Mouse (Mus musculus): ENCODE measurements around the gene Afg3l1. TPM values are rescaled to one million over a fixed set of nuclear protein-coding genes. Genes with fewer than 3 reads are reported as not detected.

Afg3l1 gene
- polyA plus RNA-seq, 1 experiment from 2014 or later: 54.4 TPM

GRCm38 (mm10) chr8:123505695-123506094 lies 28.0 kb downstream of the Afg3l1 start:
- Histone ChIP-seq H3K4me1 (replicated peaks; ENCODE audit: control insufficient read depth, insufficient read depth, low read length) (no peaks in the 10 kb centered on the region), H3K27me3 (replicated peaks; ENCODE audit: control insufficient read depth, insufficient read depth, low read length) (no peaks in the 10 kb centered on the region), H3K9me3 (ENCODE audit: control insufficient read depth, low read length) (no peaks in the 10 kb centered on the region), H3K27ac (ENCODE audit: low read length) (no peak overlapping the region), H3K36me3 (ENCODE audit: control insufficient read depth, insufficient read depth) (peaks cover 58% of the 10 kb centered on the region), H3K4me2 (ENCODE audit: low read length) (no peak overlapping the region), H3K4me3 (replicated peaks; ENCODE audit: low read length) (no peak overlapping the region), H3K9ac (replicated peaks; ENCODE audit: low read depth, low read length) (no peak overlapping the region)
- ATAC-seq: no peak
- 90% methylated on average over 9 of the region's 9 CpGs for WGBS

DNA sequence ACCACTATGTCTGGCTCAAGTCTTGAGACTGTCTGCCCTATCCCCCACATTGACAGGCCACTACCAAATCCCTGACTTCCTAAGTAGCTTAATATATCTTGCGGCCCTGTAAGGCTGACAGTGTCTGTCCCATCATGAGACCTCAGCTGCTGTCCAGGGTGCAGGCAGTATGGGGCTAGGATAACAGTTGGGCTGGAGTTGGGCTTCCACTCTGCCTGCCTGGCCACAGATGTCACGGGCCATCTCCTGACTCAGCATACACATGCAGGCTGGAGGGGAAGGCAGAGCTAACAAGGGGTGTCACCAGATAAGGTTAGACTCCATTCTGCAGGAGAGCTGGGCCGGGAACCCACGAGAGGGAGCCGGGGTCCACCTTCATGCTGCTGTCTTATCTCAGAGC lies 29.4 kb downstream of the Afg3l1 start:
- no peak overlapping the region for H3K4me3 ChIP-seq (replicated peaks; ENCODE audit: low read length)
- no peak overlapping the region for H3K9ac ChIP-seq (replicated peaks; ENCODE audit: low read depth, low read length)
- peaks cover 46% of the 10 kb centered on the region for H3K36me3 ChIP-seq (ENCODE audit: control insufficient read depth, insufficient read depth)
- no peak for ATAC-seq
- H3K27me3 ChIP-seq (replicated peaks; ENCODE audit: control insufficient read depth, insufficient read depth, low read length): no peaks in the 10 kb centered on the region
- no peak overlapping the region for H3K4me2 ChIP-seq (ENCODE audit: low read length)
- no peak overlapping the region for H3K27ac ChIP-seq (ENCODE audit: low read length)
- WGBS: 94% methylated on average over 5 of the region's 5 CpGs
- H3K4me1 ChIP-seq (replicated peaks; ENCODE audit: control insufficient read depth, insufficient read depth, low read length): no peaks in the 10 kb centered on the region
- H3K9me3 ChIP-seq (ENCODE audit: control insufficient read depth, low read length): no peaks in the 10 kb centered on the region

GRCm38 (mm10) chr8:123510819-123511218 lies 33.1 kb downstream of the Afg3l1 start:
- ATAC-seq: no peak
- H3K4me2 ChIP-seq (ENCODE audit: low read length): no peak overlapping the region
- no peaks in the 10 kb centered on the region for H3K9me3 ChIP-seq (ENCODE audit: control insufficient read depth, low read length)
- H3K27me3 ChIP-seq (replicated peaks; ENCODE audit: control insufficient read depth, insufficient read depth, low read length): no peaks in the 10 kb centered on the region
- no peak overlapping the region for H3K27ac ChIP-seq (ENCODE audit: low read length)
- 80% methylated on average over 5 of the region's 5 CpGs for WGBS
- H3K4me3 ChIP-seq (replicated peaks; ENCODE audit: low read length): no peak overlapping the region
- H3K4me1 ChIP-seq (replicated peaks; ENCODE audit: control insufficient read depth, insufficient read depth, low read length): peaks cover 21% of the 10 kb centered on the region
- H3K9ac ChIP-seq (replicated peaks; ENCODE audit: low read depth, low read length): no peak overlapping the region
- H3K36me3 ChIP-seq (ENCODE audit: control insufficient read depth, insufficient read depth): peaks cover 20% of the 10 kb centered on the region

DNA sequence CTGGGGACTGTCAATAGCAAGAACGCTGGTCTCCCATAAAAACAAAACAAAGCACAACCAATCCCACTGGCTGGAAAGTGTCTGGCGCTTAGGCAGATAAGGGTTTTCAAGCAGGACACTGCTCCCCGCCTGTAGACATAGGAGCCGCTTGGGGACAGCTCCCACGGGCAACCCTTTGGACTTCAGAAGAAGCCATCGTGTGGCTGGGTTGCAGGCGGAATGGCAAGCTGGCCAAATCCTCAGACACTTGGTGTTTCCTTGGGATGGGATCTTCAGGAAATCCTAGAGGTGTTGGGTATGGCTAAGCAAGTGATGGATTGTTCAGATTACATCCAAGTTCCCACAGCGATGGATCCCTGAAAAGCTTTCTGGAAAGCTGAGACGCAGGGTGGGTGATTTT lies 36.4 kb downstream of the Afg3l1 start:
- H3K4me1 ChIP-seq (replicated peaks; ENCODE audit: control insufficient read depth, insufficient read depth, low read length): peaks cover 27% of the 10 kb centered on the region
- no peak for ATAC-seq
- peaks cover 1% of the 10 kb centered on the region; the same call in 1 of the 2 replicates for H3K36me3 ChIP-seq (ENCODE audit: control insufficient read depth, insufficient read depth)
- H3K27me3 ChIP-seq (replicated peaks; ENCODE audit: control insufficient read depth, insufficient read depth, low read length): no peaks in the 10 kb centered on the region
- H3K9ac ChIP-seq (replicated peaks; ENCODE audit: low read depth, low read length): peak overlapping the region; percentile 98
- H3K4me3 ChIP-seq (replicated peaks; ENCODE audit: low read length): peak overlapping the region; percentile 97
- peak overlapping the region; percentile 93 for H3K27ac ChIP-seq (ENCODE audit: low read length)
- H3K4me2 ChIP-seq (ENCODE audit: low read length): peak overlapping the region; percentile 90
- 2% methylated on average over 9 of the region's 9 CpGs for WGBS
- no peaks in the 10 kb centered on the region for H3K9me3 ChIP-seq (ENCODE audit: control insufficient read depth, low read length)

GRCm38 (mm10) chr8:123514781-123515539 lies 37.3 kb downstream of the Afg3l1 start, which contains the start of gene Dbndd1:
TSS of gene Dbndd1 (minus strand) at chr8:123515463.
- Histone ChIP-seq H3K4me1 (replicated peaks; ENCODE audit: control insufficient read depth, insufficient read depth, low read length) (peaks cover 34% of the 10 kb centered on the region), H3K9ac (replicated peaks; ENCODE audit: low read depth, low read length) (peak within 1 kb of the TSS; percentile 98), H3K4me2 (ENCODE audit: low read length) (peak within 1 kb of the TSS; percentile 90), H3K27ac (ENCODE audit: low read length) (peak within 1 kb of the TSS; percentile 93), H3K9me3 (ENCODE audit: control insufficient read depth, low read length) (no peaks in the 10 kb centered on the region), H3K4me3 (replicated peaks; ENCODE audit: low read length) (peak within 1 kb of the TSS; percentile 97), H3K36me3 (ENCODE audit: control insufficient read depth, insufficient read depth) (no peaks in the 10 kb centered on the region; the same call in 1 of the 2 replicates), H3K27me3 (replicated peaks; ENCODE audit: control insufficient read depth, insufficient read depth, low read length) (no peaks in the 10 kb centered on the region)
- ATAC-seq: peak; percentile 62
- WGBS: 1% methylated on average over 41 of the region's 63 CpGs

DNA sequence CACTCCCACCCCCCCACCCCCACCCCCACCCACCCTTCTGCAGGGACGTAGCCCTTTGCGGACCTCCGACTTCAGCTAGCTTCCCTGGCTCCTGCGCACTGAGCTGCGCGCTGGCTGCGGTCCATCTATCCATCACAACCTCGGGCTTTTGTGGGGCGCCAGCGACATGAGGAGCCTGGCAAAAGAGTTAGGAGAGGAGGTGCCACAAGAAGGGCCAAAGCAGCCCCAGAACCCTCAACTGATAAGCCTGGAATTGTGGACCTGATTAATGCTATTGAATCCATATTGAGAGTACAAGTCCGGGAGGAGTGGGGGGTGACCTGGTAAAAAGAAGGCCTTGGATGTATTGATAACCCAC lies 37.8 kb downstream of the Afg3l1 start:
- WGBS: 0% methylated on average over 11 of the region's 11 CpGs
- H3K4me3 ChIP-seq (replicated peaks; ENCODE audit: low read length): peak overlapping the region; percentile 97
- H3K27me3 ChIP-seq (replicated peaks; ENCODE audit: control insufficient read depth, insufficient read depth, low read length): no peaks in the 10 kb centered on the region
- no peak for ATAC-seq
- H3K9me3 ChIP-seq (ENCODE audit: control insufficient read depth, low read length): no peaks in the 10 kb centered on the region
- peaks cover 38% of the 10 kb centered on the region for H3K4me1 ChIP-seq (replicated peaks; ENCODE audit: control insufficient read depth, insufficient read depth, low read length)
- peak overlapping the region; percentile 53; the same call in 1 of the 2 replicates for H3K27ac ChIP-seq (ENCODE audit: low read length)
- H3K4me2 ChIP-seq (ENCODE audit: low read length): peak overlapping the region; percentile 90
- H3K9ac ChIP-seq (replicated peaks; ENCODE audit: low read depth, low read length): peak overlapping the region; percentile 98
- no peaks in the 10 kb centered on the region for H3K36me3 ChIP-seq (ENCODE audit: control insufficient read depth, insufficient read depth)

DNA sequence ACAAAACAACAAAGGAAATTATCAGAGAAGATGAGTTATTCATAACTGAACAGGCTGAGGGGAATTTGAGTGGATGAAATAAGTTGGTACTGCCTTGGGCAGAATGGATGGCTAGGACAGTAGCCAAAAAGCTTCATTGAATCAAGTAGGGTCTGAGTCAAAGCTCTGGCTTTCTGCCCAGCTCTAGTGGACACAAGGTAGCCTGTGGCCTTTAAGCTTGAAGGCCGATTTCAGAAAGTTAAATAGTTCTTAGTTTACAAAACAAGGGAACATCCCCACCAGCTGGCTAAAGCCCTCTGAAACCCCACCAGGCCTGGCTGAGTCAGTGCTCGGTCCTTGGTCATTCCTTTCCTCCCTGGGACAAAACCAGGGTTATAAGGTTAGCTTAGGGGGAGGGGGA lies 38.9 kb downstream of the Afg3l1 start:
- H3K9me3 ChIP-seq (ENCODE audit: control insufficient read depth, low read length): no peaks in the 10 kb centered on the region
- H3K36me3 ChIP-seq (ENCODE audit: control insufficient read depth, insufficient read depth): no peaks in the 10 kb centered on the region; the same call in 1 of the 2 replicates
- H3K27ac ChIP-seq (ENCODE audit: low read length): no peak overlapping the region
- H3K9ac ChIP-seq (replicated peaks; ENCODE audit: low read depth, low read length): no peak overlapping the region
- H3K4me1 ChIP-seq (replicated peaks; ENCODE audit: control insufficient read depth, insufficient read depth, low read length): peaks cover 40% of the 10 kb centered on the region
- H3K27me3 ChIP-seq (replicated peaks; ENCODE audit: control insufficient read depth, insufficient read depth, low read length): no peaks in the 10 kb centered on the region
- 24% methylated on average over 2 of the region's 2 CpGs for WGBS
- ATAC-seq: no peak
- no peak overlapping the region for H3K4me3 ChIP-seq (replicated peaks; ENCODE audit: low read length)
- H3K4me2 ChIP-seq (ENCODE audit: low read length): no peak overlapping the region

DNA sequence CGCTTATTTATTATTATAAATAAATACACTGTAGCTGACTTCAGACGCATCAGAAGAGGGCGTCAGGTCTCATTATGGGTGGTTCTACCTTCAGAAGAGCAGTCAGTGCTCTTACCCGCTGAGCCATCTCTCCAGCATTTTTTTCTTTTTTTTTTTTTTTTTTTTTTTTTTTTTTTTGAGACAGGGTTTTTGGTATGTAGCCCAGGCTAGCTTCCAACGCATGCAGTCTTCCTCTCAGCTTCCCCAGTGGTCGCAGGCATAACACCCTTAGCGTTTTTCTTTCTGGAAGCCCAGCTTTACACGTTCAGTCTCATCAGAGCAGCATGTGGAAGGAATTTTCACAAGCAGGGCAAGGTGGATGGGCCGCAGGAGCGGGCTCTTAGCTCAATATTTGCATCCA lies 40.5 kb downstream of the Afg3l1 start:
- H3K9me3 ChIP-seq (ENCODE audit: control insufficient read depth, low read length): no peaks in the 10 kb centered on the region
- H3K27ac ChIP-seq (ENCODE audit: low read length): no peak overlapping the region
- H3K4me1 ChIP-seq (replicated peaks; ENCODE audit: control insufficient read depth, insufficient read depth, low read length): peaks cover 33% of the 10 kb centered on the region
- peaks cover 3% of the 10 kb centered on the region; the same call in 1 of the 2 replicates for H3K36me3 ChIP-seq (ENCODE audit: control insufficient read depth, insufficient read depth)
- H3K27me3 ChIP-seq (replicated peaks; ENCODE audit: control insufficient read depth, insufficient read depth, low read length): no peaks in the 10 kb centered on the region
- no peak overlapping the region for H3K9ac ChIP-seq (replicated peaks; ENCODE audit: low read depth, low read length)
- WGBS: 29% methylated on average over 10 of the region's 10 CpGs
- peak overlapping the region; percentile 65 for H3K4me2 ChIP-seq (ENCODE audit: low read length)
- peak overlapping the region; percentile 87 for H3K4me3 ChIP-seq (replicated peaks; ENCODE audit: low read length)
- no peak for ATAC-seq

GRCm38 (mm10) chr8:123518667-123519066 lies 41.0 kb downstream of the Afg3l1 start, which contains the start of gene Gas8:
TSS of gene Gas8 (plus strand) at chr8:123518834.
- Histone ChIP-seq H3K9me3 (ENCODE audit: control insufficient read depth, low read length) (no peaks in the 10 kb centered on the region), H3K36me3 (ENCODE audit: control insufficient read depth, insufficient read depth) (peaks cover 8% of the 10 kb centered on the region), H3K4me3 (replicated peaks; ENCODE audit: low read length) (peak within 1 kb of the TSS; percentile 87), H3K27ac (ENCODE audit: low read length) (no peak within 1 kb of the TSS; the same call in 1 of the 2 replicates), H3K9ac (replicated peaks; ENCODE audit: low read depth, low read length) (peak within 1 kb of the TSS; percentile 89), H3K4me2 (ENCODE audit: low read length) (peak within 1 kb of the TSS; percentile 65), H3K4me1 (replicated peaks; ENCODE audit: control insufficient read depth, insufficient read depth, low read length) (peaks cover 28% of the 10 kb centered on the region), H3K27me3 (replicated peaks; ENCODE audit: control insufficient read depth, insufficient read depth, low read length) (no peaks in the 10 kb centered on the region)
- WGBS: 0% methylated on average over 20 of the region's 20 CpGs
- peak; percentile 93 for ATAC-seq

All from forebrain, embryonic 16.5 days (tissue).